Mouse (Mus musculus): ENCODE data around the gene Mum1l1. TPM values are rescaled to one million over a fixed set of nuclear protein-coding genes. Genes with fewer than 3 reads are reported as not detected.
"Not testable (repeated sequence)": the region's sequence is repeated elsewhere in the genome, so short reads cannot be mapped to it uniquely, and the experiment has no call there.

Gene Mum1l1
- total RNA-seq (2017): not detected in 3 replicates

GRCm38 (mm10) chrX:139209829-139210225 lies at the start of gene Mum1l1:
TSS of gene Mum1l1 (plus strand) at chrX:139210042.
- no peak for ATAC-seq (replicated peaks; ENCODE audit: insufficient number of reproducible peaks, low FRiP score, low TSS enrichment, poor library complexity, severe bottlenecking)

- ATAC-seq (replicated peaks; ENCODE audit: insufficient number of reproducible peaks, low FRiP score, low TSS enrichment, poor library complexity, severe bottlenecking): no peak
Observed at GRCm38 (mm10) chrX:139178928-139179327, 30.9 kb upstream of the Mum1l1 start, which contains the start of gene 4933428M09Rik. TSS of gene 4933428M09Rik (plus strand) at chrX:139179228.

GRCm38 (mm10) chrX:139191506-139191905 lies 18.3 kb upstream of the Mum1l1 start:
- not testable (repeated sequence) for ATAC-seq (replicated peaks; ENCODE audit: insufficient number of reproducible peaks, low FRiP score, low TSS enrichment, poor library complexity, severe bottlenecking)

GRCm38 (mm10) chrX:139194572-139195279 lies 15.1 kb upstream of the Mum1l1 start:
- no peak for ATAC-seq (replicated peaks; ENCODE audit: insufficient number of reproducible peaks, low FRiP score, low TSS enrichment, poor library complexity, severe bottlenecking)

GRCm38 (mm10) chrX:139209191-139209828 lies 532 bp upstream of the Mum1l1 start:
- not testable (repeated sequence) for ATAC-seq (replicated peaks; ENCODE audit: insufficient number of reproducible peaks, low FRiP score, low TSS enrichment, poor library complexity, severe bottlenecking)

- no peak for ATAC-seq (replicated peaks; ENCODE audit: insufficient number of reproducible peaks, low FRiP score, low TSS enrichment, poor library complexity, severe bottlenecking)
Observed at GRCm38 (mm10) chrX:139214765-139215164, 4.9 kb downstream of the Mum1l1 start.

- ATAC-seq (replicated peaks; ENCODE audit: insufficient number of reproducible peaks, low FRiP score, low TSS enrichment, poor library complexity, severe bottlenecking): no peak
Observed at GRCm38 (mm10) chrX:139216409-139216808, 6.6 kb downstream of the Mum1l1 start.

GRCm38 (mm10) chrX:139216991-139217593 lies 7.2 kb downstream of the Mum1l1 start:
- ATAC-seq (replicated peaks; ENCODE audit: insufficient number of reproducible peaks, low FRiP score, low TSS enrichment, poor library complexity, severe bottlenecking): no peak

GRCm38 (mm10) chrX:139217776-139218175 lies 7.9 kb downstream of the Mum1l1 start:
- ATAC-seq (replicated peaks; ENCODE audit: insufficient number of reproducible peaks, low FRiP score, low TSS enrichment, poor library complexity, severe bottlenecking): no peak

- ATAC-seq (replicated peaks; ENCODE audit: insufficient number of reproducible peaks, low FRiP score, low TSS enrichment, poor library complexity, severe bottlenecking): no peak
Observed at GRCm38 (mm10) chrX:139219017-139219416, 9.2 kb downstream of the Mum1l1 start.

- ATAC-seq (replicated peaks; ENCODE audit: insufficient number of reproducible peaks, low FRiP score, low TSS enrichment, poor library complexity, severe bottlenecking): no peak
Observed at GRCm38 (mm10) chrX:139220830-139221229, 11.0 kb downstream of the Mum1l1 start.

GRCm38 (mm10) chrX:139221893-139222292 lies 12.1 kb downstream of the Mum1l1 start:
- no peak for ATAC-seq (replicated peaks; ENCODE audit: insufficient number of reproducible peaks, low FRiP score, low TSS enrichment, poor library complexity, severe bottlenecking)

- no peak for ATAC-seq (replicated peaks; ENCODE audit: insufficient number of reproducible peaks, low FRiP score, low TSS enrichment, poor library complexity, severe bottlenecking)
Observed at GRCm38 (mm10) chrX:139231143-139231542, 21.3 kb downstream of the Mum1l1 start.

- ATAC-seq (replicated peaks; ENCODE audit: insufficient number of reproducible peaks, low FRiP score, low TSS enrichment, poor library complexity, severe bottlenecking): no peak
Observed at GRCm38 (mm10) chrX:139247294-139247693, 37.5 kb downstream of the Mum1l1 start.

GRCm38 (mm10) chrX:139257072-139257471 lies 47.2 kb downstream of the Mum1l1 start:
- no peak for ATAC-seq (replicated peaks; ENCODE audit: insufficient number of reproducible peaks, low FRiP score, low TSS enrichment, poor library complexity, severe bottlenecking)

- no peak for ATAC-seq (replicated peaks; ENCODE audit: insufficient number of reproducible peaks, low FRiP score, low TSS enrichment, poor library complexity, severe bottlenecking)
Observed at GRCm38 (mm10) chrX:139281966-139282365, 72.1 kb downstream of the Mum1l1 start.

All from monocyte, adult 5-6 weeks (primary cell).